Mouse (Mus musculus): ENCODE results near the gene Nudt12.

DNA sequence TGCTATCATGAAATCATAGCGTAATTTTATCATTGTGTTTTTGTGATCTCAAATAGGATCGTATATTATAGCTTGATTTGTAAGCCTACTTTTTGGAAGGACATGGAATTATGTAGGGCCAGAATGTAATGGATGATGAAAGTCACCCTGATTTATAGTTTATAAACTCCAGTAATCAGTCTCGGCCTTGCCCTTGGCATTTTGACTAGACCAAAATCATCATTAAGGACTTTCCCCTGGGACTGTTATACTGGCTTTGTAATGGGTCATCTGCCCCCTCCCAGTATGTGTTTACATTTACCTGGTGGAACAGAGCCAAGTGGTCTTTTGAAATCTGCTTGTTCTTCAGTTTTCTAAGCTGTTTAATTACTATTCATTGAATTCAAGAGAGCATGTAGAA is 13.2 kb upstream of the Nudt12 start:
- TF ChIP-seq CTCF (IDR thresholded peaks at IDR 0.05) = no peak
- no peak for TF ChIP-seq EP300 (IDR thresholded peaks at IDR 0.05; ENCODE audit: insufficient read depth, low read depth, low read length)
- TF ChIP-seq POLR2A (IDR thresholded peaks at IDR 0.05; ENCODE audit: insufficient read depth, low read depth, low read length) = no peak

Data from heart, adult 2 months (tissue).